Mouse (Mus musculus) layer of hippocampus, adult 18-20 months (tissue): ENCODE measurements at regions not wholly inside any gene's neighbourhood (a gene's known extent, or its start where the extent isn't known, plus 50 kb on each side); places are given as distances from the start of the nearest gene placed in this dataset.

Experiments used
- DNase-seq, 2 experiments: peaks; one replicate each; pipeline ENCODE4 v3.0.0; 2022; ENCODE audit warnings: low spot score in 2 of 2

DNA sequence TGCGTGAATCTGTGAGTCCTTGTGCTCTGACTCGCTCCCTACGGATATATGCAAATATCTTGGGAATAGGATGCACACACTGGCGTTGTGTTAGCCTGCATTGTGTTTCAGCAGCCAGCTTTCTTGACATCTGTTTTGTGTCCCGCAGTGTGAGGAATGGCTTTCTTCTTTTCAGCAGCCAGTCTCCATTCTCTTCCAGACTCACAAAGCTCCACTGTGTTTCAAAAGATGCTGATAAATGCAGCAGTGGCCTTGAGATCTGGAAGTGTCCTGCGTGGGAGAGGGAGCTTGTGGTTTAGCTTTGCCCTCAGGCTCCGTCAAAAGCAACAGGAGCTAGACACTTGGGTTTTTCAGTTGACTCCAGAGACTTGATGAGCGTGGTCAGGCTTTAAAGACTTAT is 188.9 kb upstream of the Fat4 start:
- DNase-seq: no peak

- DNase-seq: no peak
Measured at GRCm38 (mm10) chr3:38697349-38697748, 189.4 kb upstream of the Fat4 start.

DNA sequence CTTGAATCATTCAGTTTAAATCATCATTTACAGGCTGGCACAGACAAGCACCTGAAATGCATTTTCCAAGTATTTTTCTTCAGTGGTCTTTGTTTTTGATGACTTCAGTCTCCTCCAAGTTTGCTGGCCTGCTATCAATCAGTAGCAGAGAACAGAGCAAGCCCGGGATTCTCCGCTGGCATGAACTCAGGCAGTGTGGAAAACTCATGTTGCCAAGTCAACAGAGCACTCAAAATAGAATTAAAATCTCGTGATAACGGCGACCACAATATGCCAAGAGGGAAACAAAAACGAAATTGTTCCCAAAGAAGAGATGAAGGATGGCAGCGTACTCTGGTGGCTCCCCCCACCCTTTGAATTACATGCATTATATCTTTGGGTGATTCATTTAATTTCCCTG is 190.9 kb upstream of the Fat4 start:
- DNase-seq: peak in 1 of 2 experiments; percentile 10

GRCm38 (mm10) chr3:38692768-38693167 is 194.0 kb upstream of the Fat4 start:
- no peak for DNase-seq

DNA sequence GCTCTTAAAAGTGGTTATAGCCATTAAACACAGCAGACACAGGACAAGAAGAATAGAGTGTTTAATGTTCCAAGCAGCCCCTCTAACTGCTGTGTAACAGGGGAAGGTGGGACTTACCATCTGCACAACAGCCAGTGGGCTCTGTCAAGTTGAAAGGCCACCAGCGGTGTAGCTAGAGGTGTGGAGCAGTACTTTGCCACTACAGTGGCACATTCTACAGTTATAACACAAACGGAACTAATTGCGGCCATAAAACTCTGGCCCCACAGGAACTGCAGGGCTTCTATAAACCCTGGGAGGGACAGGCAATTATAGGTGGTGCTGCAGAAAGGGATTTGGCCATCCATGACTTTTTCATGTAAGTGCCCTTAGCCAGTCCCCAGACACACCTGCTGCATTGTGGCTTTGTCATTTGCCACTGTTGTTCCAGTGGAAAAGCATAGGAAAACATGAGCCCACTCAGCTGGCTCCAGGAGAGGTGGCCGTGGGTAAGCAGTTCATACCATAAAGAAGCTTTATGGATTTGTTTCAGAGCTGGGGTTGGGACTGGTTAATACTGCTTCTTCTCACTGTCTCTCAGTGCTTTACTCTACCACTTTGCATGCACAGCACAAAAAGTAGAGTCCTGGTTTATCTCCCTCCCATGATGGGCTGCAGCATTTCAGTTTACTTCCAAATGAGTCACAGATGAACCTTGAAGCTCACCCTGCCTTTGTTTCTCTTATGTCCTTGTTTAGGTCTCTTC is 199.8 kb upstream of the Ankrd50 start:
- DNase-seq: no peak

DNA sequence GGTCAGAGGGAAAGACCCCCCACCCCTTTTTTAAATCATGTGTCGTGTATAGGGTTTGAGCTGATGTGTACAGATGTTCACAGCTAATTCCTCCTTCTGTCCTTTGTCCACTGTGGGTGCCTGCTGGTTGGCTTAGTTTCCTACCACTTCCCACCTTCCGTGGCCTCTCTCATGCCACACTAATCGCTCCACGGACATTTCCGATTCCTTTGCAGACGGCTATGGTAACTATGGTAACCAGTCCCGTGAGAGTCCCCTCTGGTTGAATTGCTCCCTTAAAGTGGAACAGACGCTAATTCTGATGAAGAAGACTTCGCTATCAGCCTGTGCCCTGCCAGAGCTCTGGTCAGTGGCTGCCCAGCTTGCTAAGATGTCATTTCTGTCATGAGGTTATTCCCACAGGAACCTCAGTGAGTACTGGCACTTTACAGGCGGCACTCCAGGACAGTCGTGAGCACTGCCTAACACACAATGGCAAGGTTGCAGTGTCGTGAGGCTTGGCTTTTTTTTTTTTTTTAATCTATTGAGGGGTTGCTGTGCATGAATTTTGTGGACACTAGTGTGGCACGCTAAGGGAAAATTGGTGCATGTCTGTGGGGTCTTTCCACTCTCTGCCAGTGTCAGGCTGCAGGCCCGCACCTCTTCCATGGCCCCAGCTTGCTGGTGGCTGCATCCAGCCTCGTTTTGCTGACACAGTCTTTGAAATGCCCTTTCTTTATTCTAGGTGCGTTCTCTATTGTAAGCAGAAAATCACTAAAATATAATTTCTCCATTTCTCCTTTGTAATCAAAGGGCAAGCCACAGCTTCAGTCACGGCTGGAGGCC is 179.2 kb upstream of the Ankrd50 start:
- no peak for DNase-seq

GRCm38 (mm10) chr3:38663023-38663422 is 178.4 kb upstream of the Ankrd50 start:
- DNase-seq: no peak

DNA sequence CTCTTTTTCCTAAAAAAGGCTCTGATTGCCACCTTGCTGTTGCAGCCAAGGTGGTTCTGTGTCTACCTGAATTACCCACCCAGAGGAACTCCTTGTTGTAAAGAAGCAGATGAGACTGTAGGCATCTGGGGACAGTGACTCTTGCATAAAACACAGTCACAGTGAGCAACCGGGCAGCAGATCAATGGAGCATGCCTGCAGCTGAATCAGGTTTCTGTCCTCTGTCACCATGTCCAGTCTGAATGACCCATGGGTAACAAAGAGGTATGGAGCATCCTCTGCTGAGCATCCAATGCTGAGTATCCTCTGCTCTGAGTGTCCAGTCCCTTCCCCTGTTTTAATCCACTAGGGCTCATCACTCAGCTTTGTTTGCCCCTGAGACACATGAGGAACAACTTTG is 172.1 kb upstream of the Ankrd50 start:
- DNase-seq: no peak

DNA sequence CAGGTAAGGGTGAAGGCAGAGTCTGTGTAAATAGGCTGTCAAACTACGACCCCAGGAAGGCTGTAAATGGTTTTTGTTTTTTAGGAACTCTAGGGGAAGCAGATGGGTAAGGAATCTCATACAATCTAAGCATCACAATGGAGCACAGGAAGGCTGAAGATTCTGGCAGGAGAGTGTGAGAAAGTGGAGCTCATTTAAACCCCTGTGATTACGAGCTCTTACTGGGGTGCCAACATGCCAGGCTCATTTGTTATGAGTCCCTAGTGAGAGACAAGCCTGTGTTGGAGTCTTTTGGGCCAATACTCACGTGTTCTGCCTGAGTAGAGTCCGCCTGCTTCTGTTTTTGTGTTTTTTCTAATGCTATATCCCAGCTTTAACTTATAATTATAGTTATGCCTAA is 169.3 kb upstream of the Ankrd50 start:
- DNase-seq: no peak

- no peak for DNase-seq
Measured at GRCm38 (mm10) chr3:38652985-38653685, 168.5 kb upstream of the Ankrd50 start.

GRCm38 (mm10) chr3:38650176-38650575 is 165.5 kb upstream of the Ankrd50 start:
- no peak for DNase-seq

DNA sequence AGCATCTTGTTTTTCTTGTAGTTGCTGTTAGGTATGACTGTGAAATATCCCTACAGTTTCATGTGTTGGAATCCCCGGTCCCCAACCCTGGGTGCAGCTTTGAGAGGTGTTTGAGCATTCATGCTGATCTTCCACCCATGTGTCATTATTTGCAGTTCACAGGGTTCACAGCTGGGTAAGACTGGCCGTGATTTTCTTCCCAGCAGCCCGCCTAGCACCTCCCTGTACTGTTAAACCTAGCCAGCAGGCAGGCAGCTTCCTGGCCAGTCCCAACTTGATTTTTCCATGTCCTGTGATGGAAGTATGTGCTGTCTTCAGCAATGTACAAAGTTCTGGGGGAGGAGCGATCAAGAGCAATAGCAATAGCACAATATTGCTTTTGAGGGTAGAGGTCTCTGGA is 164.0 kb upstream of the Ankrd50 start:
- no peak for DNase-seq

- DNase-seq: no peak
Measured at GRCm38 (mm10) chr3:38647737-38648330, 163.2 kb upstream of the Ankrd50 start.

- DNase-seq: no peak
Measured at GRCm38 (mm10) chr3:38641733-38642132, 157.1 kb upstream of the Ankrd50 start.

DNA sequence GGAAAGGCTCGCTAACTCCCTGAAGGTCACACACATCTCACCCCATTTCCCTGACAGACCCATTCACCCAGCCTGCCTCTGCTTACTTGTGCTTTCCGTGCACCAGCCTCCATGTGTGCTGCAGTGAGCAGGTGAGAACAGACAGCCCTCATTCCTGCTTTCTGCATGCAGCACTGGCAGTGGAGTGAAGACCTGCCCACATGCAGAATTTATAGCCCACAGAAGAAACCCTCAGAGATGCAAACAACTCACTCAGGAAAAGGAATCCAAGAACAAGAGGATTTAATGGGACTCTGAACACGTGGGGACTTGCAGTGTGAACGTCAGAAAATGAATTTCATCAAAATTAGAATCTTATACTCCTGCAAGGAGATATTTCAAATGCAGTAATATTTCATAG is 152.2 kb upstream of the Ankrd50 start:
- DNase-seq: no peak

DNA sequence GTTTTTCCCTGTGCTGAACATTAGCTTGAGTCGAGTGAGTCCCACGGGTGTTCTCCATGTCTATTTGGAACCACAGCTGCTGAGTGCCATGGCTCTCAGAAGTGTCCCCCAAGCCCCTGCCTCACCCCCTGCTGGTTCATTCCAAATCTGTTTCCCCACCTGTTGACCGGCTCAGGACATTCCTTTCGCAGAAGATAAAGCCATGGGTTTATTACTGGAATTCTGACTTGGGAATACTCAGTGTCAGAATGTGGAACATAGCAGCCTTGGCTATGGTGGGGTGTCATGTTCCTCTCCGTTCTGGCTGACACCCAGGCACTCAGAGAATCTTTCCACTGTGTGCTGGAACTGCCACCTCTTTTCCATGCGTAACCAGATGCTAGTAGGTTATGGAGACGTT is 148.7 kb upstream of the Ankrd50 start:
- no peak for DNase-seq

- DNase-seq: no peak
Measured at GRCm38 (mm10) chr3:38625575-38626184, 141.0 kb upstream of the Ankrd50 start.

DNA sequence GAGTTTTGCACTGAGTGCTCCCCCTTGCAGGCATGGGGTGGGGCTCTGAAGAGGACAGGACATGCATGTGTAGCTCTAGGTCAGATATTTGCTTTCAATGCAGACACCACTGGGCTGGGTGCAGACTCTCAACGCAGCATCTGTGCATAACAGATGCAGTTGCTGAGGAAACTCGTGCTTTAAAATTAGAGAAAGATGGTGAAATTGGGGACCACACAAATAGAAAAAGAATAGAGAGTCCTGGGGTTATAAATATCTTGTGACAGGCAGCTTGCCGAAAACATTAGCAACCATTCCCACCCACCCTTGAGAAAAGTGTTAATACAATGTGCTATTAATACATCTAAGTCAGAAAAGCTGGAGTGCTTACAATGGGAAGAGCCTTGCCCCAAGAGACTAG is 133.3 kb upstream of the Ankrd50 start:
- peak in 1 of 2 experiments; percentile 56 for DNase-seq

DNA sequence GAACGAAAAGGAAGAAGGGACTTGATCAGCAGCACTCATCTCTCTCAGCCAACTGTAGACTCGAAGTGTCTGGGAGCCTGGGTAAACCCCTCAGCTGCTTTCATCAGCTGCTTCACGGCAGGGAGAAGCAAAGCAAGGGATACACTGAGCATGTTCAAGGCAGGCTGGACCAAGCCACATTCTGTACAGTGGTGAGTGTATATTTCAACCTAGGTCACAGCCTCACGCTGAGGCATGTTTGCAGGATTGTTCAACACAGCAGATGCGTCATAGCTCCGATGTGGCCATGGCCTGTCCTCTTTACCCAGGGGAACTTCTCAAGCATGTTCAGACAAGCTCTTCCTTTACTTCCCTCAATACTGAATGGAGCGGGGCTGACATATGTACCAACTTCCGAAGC is 132.6 kb upstream of the Ankrd50 start:
- DNase-seq: no peak

DNA sequence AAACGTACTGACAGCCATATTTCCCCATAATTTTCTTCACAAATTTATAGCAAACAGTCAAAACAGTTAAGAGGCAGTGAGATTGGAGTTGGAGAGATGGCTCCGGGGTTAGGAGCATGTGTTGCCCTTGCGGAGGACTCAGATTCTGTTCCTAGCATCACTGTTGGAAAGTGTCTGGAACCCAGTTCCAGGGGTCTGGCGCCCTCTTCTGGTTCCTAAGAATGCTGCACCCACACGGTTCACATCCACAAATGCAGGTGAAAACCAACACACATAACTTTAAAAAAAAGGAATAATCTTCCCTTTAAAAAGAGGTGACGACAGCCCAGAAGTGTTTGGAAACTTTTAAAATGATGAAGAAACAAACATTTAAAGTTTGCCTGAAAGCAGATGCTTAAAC is 129.1 kb upstream of the Ankrd50 start:
- no peak for DNase-seq

DNA sequence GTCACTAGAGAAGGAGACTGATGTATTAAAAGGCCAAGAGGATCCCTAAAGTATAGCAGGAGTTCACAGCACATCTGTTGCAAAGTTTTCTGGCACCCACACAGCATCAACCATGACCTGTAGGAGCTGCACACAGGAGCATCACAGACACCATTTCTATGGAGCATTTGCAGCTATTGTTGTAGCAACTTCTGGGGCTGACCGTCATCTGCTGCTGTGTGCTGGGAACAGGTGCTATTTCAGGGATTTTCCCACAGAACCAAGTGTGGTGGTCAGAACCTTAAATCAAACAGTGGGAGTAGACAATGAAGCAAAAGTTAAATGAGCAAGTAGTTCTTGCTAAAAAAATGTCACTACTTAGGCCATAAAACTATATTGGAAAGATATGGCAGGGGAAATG is 106.9 kb upstream of the Ankrd50 start:
- DNase-seq: no peak
